Mouse (Mus musculus) retina, adult 2 months (tissue): ENCODE measurements around the gene Rab5b.
"Not testable (repeated sequence)": the region's sequence is repeated elsewhere in the genome, so short reads cannot be mapped to it uniquely, and the experiment has no call there.

ENCODE experiments used
- DNase-seq: peaks from one replicate; pipeline ENCODE4 v3.0.0-alpha.2; 2012; ENCODE audit warnings: low read depth, low spot score

The Rab5b gene

DNA sequence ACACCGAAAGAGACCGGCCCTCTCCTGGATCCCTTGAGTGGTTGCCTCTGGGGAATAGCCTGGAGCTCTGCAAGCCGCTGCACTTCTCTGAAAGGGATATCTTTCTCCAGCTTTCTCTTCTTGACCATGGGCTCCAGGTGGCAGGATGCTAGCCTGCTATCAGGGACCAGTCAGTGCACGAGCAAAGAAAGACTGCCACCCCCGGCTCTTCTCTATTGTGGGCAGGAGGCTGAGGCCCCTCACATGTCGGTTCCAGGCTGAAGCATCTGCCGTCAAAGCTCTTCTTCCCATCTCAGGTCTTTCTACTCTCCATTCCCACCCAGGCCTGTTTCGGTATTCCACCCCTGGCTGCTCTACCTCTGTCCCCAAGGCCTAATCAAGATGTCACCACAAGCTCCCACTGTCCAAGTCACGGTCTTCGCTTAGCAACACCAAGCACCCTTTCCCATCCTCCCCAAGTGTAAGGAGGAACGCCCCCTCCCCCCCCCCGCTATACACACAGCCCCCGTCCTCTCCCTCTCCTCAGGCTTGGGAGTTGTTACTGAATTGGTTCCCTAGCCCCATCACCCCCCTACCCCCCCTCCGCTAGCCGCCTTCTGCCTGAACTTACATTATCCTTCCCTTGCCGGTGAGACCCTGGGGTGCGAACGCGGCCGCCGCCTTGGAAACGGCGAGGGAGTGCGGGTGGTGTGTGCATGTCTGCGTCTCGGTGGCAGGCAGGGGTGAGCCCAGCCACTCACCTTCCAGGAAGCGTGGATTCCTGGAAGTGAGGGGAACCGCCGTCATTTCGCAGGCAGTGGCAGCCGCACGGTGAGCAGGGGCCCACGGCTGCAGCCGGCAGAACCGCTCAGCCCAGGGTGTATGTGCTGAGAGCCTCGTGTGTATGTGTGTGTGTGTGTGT lies 50.7 kb downstream of the Rab5b start, which contains the start of gene Ikzf4:
Gene Ikzf4, minus strand, starts transcription at position 881 of the 901 bp plus-strand sequence.
- DNase-seq, result no peak

DNA sequence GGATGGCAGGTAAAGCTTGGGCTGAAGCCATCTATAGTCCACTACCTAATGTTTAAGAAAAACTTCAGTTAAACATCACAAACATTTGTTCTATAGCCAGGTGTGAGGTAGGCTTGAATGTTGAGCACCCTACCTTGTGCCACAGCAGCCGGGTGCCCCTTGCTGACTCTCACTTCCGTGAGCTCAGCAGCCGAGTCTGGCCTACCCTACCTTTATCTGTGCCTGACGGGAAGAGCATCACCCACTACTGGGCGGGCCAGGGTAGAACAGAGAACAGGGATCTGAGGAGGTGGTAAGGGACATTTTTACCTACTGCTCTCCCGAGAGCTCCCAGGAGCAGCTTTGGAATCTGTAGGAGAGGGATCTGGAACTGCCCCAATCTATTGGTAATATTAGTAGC lies 53.3 kb downstream of the Rab5b start:
- DNase-seq, result no peak

DNA sequence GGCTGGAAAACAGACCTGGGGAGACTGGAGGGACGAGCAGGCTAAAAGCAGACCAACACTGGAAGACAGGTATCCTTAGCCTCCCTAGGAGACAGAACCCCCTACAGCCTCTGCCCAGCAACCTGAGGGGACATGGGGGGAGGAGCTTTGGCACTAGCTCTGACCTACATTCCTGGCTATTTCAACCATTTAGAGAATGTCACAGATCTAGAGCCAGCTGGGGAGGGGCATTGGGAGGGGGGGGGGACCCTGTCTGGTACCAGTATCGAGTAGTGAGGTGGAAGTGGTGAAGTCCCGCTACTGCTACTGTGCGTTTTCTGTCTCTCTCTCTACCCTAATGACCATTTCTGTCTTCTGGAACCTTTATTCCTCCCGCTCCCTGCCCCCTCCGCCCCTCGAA lies 54.2 kb downstream of the Rab5b start:
- no peak for DNase-seq

DNA sequence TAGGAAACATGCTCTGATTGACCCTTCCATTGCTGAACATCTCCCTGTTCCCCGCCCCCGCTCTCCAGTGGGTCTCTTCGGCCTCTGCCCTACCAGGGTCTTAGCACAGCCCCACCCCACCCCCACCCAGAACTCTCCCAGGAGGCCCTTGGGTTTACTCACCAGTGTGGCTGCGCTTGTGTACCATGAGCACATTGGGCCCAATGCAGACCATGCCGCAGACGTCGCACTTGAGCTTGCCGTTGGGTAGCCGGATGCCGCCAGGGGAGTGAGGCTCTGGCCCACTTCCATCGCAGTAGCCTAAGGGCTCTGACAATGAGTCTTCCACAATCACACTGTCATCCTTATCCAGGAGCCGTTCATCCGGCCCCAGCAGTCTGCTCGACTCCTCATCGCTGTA lies 55.2 kb downstream of the Rab5b start:
- no peak for DNase-seq

DNA sequence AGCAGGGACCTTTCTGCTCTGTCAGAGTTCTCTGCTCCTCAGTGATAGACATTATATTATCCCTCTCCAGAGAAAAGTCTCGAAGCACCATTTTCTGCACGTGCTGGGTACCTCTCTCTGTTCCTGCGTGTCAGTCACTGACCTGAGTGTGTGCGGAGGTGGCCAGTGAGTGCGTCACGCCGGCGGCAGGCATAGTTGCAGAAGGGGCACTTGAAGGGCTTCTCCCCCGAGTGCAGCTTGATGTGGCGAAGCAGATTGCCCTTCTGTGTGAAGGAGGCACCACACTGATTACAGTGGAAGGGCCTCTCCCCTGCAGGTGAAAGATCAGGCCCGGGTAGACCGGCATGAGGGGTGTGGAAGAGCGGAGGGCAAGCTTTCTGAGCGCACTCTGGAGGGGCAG lies 56.1 kb downstream of the Rab5b start:
- DNase-seq, result no peak

DNA sequence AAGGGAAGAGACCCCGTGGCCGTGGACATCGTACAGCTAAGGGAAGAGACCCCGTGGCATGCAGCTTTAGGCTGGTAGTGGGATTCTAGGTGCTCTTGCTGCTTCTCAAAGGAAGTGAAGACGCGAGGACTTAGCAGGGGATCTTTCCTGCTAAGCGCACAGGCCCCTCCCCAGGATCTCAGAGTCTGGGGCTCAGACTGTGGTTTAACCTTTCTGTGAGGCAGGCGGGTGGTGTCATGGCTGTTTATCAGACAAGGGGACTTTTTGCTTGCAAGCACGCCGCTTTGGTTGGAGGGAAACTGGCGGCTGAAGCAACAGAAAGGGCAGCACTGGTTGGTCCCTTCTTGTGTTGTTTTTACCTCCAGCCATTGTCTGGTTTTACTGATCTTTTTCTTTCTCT lies 59.1 kb downstream of the Rab5b start:
- no peak for DNase-seq

DNA sequence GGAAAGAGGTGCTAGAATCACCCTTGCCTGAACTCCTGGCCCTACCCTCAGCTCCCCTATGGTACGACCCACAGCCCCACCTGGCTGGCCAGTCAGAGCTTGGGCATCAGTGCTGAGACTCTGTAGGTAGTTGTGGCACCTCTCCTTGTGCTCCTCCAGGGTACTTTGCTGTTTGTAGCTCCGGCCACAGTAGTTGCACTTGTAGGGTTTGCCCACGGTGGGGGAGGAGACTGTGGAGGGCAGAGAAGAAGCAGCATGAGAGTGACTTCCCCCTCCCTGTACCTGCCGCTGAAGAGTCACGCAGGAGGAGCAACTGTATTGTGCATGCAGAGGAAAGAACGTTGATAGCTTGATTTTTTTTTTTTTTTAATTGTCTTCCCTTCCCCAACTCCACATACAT lies 59.5 kb downstream of the Rab5b start:
- DNase-seq, result no peak

DNA sequence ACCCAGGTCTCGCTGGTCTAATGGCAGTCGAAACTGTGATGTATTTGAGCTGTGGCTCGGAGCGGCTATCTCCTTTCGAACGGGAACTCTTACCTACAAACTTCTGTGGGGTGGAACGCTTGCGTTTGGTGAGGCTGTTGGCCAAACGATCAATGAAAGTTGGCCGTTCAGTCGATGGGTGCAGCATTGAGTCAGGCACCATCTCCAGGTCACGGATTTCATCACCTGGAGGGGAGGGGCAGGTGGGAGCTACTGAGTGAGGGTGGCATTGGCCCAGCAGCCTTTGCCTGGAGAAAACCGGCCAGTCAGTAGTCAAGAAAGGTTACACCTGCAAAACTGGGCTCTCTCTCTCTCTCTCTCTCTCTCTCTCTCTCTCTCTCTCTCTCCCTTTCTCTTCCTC lies 60.4 kb downstream of the Rab5b start:
- no peak for DNase-seq

DNA sequence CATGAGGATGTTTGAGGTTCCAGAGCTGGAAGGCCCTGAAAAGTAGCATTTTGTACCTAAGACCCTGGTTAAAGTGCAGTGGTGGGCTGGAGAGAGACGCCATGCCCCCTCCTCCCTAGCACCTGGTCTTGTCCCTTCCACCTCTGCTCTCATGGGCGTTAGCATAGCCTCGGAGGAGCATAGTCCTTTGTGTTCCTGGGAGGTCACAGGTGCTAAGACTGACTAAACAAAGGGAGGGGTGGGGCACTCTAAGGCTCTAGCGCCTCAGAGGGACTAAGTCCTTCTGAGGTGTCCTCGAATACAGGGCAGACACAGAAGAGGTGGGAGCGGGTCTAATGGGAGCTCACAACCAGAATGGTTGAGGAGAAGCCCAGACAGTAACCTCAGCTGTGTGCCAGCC lies 64.5 kb downstream of the Rab5b start:
- DNase-seq, result no peak

DNA sequence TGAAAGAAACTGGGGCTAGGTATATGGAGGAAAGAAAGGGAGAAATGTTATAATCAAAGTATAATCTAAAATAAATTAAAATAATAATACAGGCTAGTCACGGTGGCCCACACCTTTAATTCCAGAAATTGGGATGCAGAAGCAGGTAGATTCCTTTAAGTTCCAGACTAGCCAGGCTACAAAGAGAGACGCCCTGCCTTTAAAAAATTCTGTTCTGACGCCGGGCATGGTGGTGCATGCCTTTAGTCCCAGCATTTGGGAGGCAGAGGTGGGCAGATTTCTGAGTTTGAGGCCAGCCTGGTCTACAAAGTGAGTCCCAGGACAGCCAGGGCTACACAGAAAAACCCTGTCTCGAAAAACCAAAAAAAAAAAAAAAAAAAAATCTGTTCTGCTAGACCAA lies 65.8 kb downstream of the Rab5b start:
- DNase-seq, result not testable (repeated sequence)

DNA sequence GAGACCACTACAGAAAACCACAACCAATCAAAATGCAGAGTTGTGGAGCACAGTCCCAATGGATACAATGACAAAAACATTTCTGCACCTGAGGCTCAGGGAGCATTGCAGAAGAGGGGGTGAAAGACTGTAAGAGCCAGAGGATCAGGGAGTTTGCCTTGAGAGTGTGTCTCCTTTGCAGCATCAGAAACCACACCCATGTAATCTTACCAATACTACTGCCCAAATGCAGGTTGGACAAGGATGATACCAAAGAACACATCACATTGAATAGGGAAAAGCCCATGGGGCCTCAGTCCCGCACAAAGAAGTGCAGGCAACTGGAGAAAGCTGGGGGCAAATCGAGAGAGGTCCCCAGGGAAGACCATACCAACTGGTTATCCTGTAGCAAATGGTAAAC lies 66.3 kb downstream of the Rab5b start:
- no peak for DNase-seq

DNA sequence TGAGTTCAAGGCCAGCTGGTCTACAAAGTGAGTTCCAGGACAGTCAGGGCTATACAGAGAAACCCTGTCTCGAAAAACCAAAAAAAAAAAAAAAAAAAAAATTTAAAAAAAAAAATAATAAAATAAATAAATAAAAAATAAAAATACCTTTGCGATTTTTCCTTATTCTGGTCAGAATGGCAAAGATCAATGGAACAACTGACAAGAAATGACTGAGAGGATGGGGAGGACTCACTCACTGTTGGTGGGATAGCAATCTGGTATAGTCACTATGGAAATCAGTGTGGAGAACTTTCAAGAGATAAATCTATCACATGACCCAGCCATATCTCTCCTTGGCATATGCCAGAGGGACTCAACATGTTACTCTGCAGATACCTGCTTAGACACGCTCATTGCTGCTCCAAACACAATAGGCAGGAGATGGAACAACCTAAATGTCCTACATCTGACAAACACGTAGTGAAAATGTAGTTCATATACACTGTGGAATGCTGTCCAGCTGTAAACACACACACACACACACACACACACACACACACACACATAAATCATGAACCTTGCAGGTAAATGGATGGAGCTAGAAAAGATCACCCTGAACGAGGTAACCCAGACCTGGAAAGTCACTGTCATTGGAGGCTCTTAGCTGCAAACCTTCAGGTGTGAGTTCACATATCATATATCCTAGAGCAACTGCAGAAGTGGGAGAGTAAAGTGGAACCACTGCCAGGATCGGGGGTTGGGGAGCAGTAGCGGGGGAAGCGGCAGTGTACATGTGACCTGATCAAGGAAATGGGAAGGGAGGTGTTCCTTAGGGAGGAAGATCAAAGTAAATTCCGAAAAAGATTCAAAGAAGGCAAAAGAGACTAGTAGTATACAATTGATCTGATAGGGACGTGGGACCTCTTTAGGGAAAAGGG lies 68.4 kb downstream of the Rab5b start:
- DNase-seq, result no peak
